Mouse (Mus musculus) testis, adult 2 months (tissue): ENCODE measurements around the gene Zswim4.

Experiments used
- CTCF ChIP-seq: fragments of 200-500 bp; IDR thresholded peaks from 2 replicates; pipeline ENCODE4 v1.5.1; 2012; ENCODE audit warnings: low read depth, mild to moderate bottlenecking, inconsistent platforms, low read length, moderate library complexity; ENCODE audit not compliant: control insufficient read depth, insufficient read depth, insufficient replicate concordance
- POLR2A ChIP-seq: fragments of 200-500 bp; IDR thresholded peaks from 2 replicates; pipeline ENCODE4 v1.6.1; 2012; ENCODE audit warnings: low read depth, mild to moderate bottlenecking, inconsistent platforms, low read length, moderate library complexity; ENCODE audit not compliant: control insufficient read depth

- TF ChIP-seq CTCF (no peak), POLR2A (no peak)
Measured at GRCm38 (mm10) chr8:84223322-84224029, 13.4 kb downstream of the Zswim4 start.
